Mouse (Mus musculus) midbrain, embryonic 16.5 days (tissue): ENCODE data around the gene Map3k5. TPM values are rescaled to one million over a fixed set of nuclear protein-coding genes. Genes with fewer than 3 reads are reported as not detected.
A peak's percentile ranks its signal among the peaks of the same experiment; 100 is the strongest.

Experiments used
- ATAC-seq: fragments of 200-750 bp; cut with Nextera tagmentation; 2 replicates; pipeline ENCODE4 v1.8.0; 2017; ENCODE audit warnings: moderate TSS enrichment
- H3K27ac ChIP-seq: fragments of 300-500 bp; sonication (generic); 2 replicates; pipeline ENCODE4 v1.5.1; 2014; ENCODE audit warnings: mild to moderate bottlenecking, low read length, mixed read lengths
- H3K27me3 ChIP-seq: fragments of 300-500 bp; sonication (generic); 2 replicates; pipeline ENCODE4 v1.6.1; 2014; ENCODE audit warnings: low read depth, low read length, mixed read lengths; ENCODE audit not compliant: control insufficient read depth, insufficient read depth
- H3K36me3 ChIP-seq: fragments of 300-500 bp; sonication (generic); 2 replicates; pipeline ENCODE4 v1.6.1; 2014; ENCODE audit warnings: mild to moderate bottlenecking, low read length, moderate library complexity, mixed read lengths; ENCODE audit not compliant: control insufficient read depth, insufficient read depth
- H3K4me1 ChIP-seq: fragments of 300-500 bp; sonication (generic); 2 replicates; pipeline ENCODE4 v1.6.1; 2014; ENCODE audit warnings: mild to moderate bottlenecking, low read length, mixed read lengths; ENCODE audit not compliant: control insufficient read depth, insufficient read depth
- H3K4me2 ChIP-seq: fragments of 300-500 bp; sonication (generic); 2 replicates; pipeline ENCODE4 v1.6.1; 2014; ENCODE audit warnings: mild to moderate bottlenecking, low read length, mixed read lengths
- H3K4me3 ChIP-seq: fragments of 300-500 bp; sonication (generic); 2 replicates; pipeline ENCODE4 v1.5.1; 2014; ENCODE audit warnings: low read depth, mild to moderate bottlenecking, low read length, moderate library complexity, mixed read lengths
- H3K9ac ChIP-seq: fragments of 300-500 bp; sonication (generic); 2 replicates; pipeline ENCODE4 v1.6.1; 2014; ENCODE audit warnings: low read depth, low read length, mixed read lengths
- H3K9me3 ChIP-seq: fragments of 300-500 bp; sonication (generic); replicated peaks from 2 replicates; pipeline ENCODE4 v1.6.1; 2014; ENCODE audit warnings: mild to moderate bottlenecking, low read length, mixed read lengths; ENCODE audit not compliant: control insufficient read depth, poor library complexity, severe bottlenecking
- WGBS: fragments of 180-500 bp; shearing (Covaris S2); extraction: QIAGEN DNeasy Blood & Tissue Kit; methylation state at CpG from one replicate; pipeline ENCODE4 v1.1.7; 2014; 5-methylcytosine and 5-hydroxymethylcytosine counted together
- polyA plus RNA-seq: library from polyadenylated mRNA; unstranded; fragments of >200 nt; fragmentation: Nextera tagmentation; extraction: Ambion mirVana; gene quantifications from 2 replicates; pipeline ENCODE4 v1.2.1, GENCODE M21; 2015

Gene Map3k5
- polyA plus RNA-seq, 1 experiment from 2014 or later: 1.2 TPM

DNA sequence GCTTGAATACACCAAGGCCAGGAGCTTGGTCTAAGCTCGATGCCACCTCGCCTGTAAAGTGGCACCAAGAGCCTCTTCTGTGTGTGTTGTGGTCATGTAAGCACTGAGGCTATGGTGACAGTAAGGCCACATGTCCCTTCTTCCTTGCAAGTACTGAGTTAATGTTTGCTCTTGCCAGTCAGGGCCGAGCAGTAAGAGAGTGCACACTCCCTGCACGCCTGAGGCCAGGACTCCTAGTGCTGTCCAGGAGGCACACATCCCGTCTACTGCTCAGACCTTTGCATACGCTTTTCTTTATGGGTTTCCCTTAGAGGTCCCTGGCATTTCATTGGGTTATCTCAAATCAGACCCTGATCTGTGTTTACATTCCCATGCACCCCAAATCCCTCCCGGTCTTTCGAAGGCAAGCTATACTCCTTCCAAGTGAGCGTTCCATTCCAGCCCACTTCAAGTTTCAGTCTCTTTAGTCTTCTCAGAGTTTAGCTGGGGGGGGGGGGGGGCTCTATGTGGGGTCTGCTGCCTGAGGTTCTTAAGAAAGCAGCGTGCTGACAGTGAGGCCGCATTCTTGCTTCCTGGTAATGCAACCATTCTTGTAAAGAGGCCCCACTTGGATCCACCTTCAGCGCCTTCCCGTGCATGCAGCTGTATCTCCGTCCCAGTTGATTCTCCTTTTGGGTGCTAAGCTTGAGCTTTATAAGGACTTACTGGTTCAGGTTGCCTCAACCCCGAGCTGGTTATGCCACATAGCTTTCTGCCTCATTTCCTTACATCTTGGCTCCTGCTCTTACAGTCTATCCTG is 87.6 kb downstream of the Map3k5 start:
- 79% methylated on average over 15 of the region's 15 CpGs for WGBS

GRCm38 (mm10) chr10:20022608-20023340 is 88.5 kb downstream of the Map3k5 start:
- Histone ChIP-seq H3K9me3 (no peaks in the 10 kb centered on the region), H3K9ac (peak overlapping the region; percentile 11; the same call in 1 of the 2 replicates), H3K4me3 (no peak overlapping the region), H3K27me3 (no peaks in the 10 kb centered on the region), H3K27ac (no peak overlapping the region), H3K36me3 (no peaks in the 10 kb centered on the region), H3K4me2 (no peak overlapping the region), H3K4me1 (peaks cover 4% of the 10 kb centered on the region; the same call in 1 of the 2 replicates)
- peak; percentile 38; the same call in 1 of the 2 replicates for ATAC-seq
- WGBS: 52% methylated on average over 10 of the region's 10 CpGs

More for the DNA sequence above, 87.6 kb downstream of the Map3k5 start:
- H3K9ac ChIP-seq: no peak overlapping the region
- ATAC-seq: no peak
- no peak overlapping the region for H3K27ac ChIP-seq
- no peaks in the 10 kb centered on the region for H3K27me3 ChIP-seq
- H3K9me3 ChIP-seq: no peaks in the 10 kb centered on the region
- no peaks in the 10 kb centered on the region for H3K36me3 ChIP-seq
- no peak overlapping the region for H3K4me2 ChIP-seq
- no peak overlapping the region for H3K4me3 ChIP-seq
- H3K4me1 ChIP-seq: peaks cover 4% of the 10 kb centered on the region; the same call in 1 of the 2 replicates

- WGBS: 69% methylated on average over 10 of the region's 10 CpGs
- Histone ChIP-seq H3K9ac (no peak overlapping the region), H3K4me2 (no peak overlapping the region), H3K4me1 (peaks cover 4% of the 10 kb centered on the region; the same call in 1 of the 2 replicates), H3K27me3 (no peaks in the 10 kb centered on the region), H3K27ac (no peak overlapping the region), H3K36me3 (no peaks in the 10 kb centered on the region), H3K9me3 (no peaks in the 10 kb centered on the region), H3K4me3 (no peak overlapping the region)
- no peak; the same call in 1 of the 2 replicates for ATAC-seq
These were observed 89.3 kb downstream of the Map3k5 start for GRCm38 (mm10) chr10:20023524-20023923.

GRCm38 (mm10) chr10:20024891-20025290 is 90.6 kb downstream of the Map3k5 start:
- Histone ChIP-seq H3K4me2 (no peak overlapping the region), H3K4me3 (no peak overlapping the region), H3K36me3 (no peaks in the 10 kb centered on the region), H3K9ac (no peak overlapping the region), H3K27ac (no peak overlapping the region), H3K27me3 (no peaks in the 10 kb centered on the region), H3K4me1 (peaks cover 4% of the 10 kb centered on the region; the same call in 1 of the 2 replicates), H3K9me3 (no peaks in the 10 kb centered on the region)
- 96% methylated on average over 10 of the region's 10 CpGs for WGBS
- no peak for ATAC-seq

- Histone ChIP-seq H3K27ac (no peak overlapping the region), H3K4me2 (no peak overlapping the region), H3K9me3 (no peaks in the 10 kb centered on the region), H3K4me3 (no peak overlapping the region), H3K4me1 (peaks cover 4% of the 10 kb centered on the region; the same call in 1 of the 2 replicates), H3K9ac (no peak overlapping the region), H3K27me3 (no peaks in the 10 kb centered on the region), H3K36me3 (no peaks in the 10 kb centered on the region)
- 88% methylated on average over 12 of the region's 12 CpGs for WGBS
- ATAC-seq: no peak
These were observed 91.7 kb downstream of the Map3k5 start for GRCm38 (mm10) chr10:20025781-20026520.

DNA sequence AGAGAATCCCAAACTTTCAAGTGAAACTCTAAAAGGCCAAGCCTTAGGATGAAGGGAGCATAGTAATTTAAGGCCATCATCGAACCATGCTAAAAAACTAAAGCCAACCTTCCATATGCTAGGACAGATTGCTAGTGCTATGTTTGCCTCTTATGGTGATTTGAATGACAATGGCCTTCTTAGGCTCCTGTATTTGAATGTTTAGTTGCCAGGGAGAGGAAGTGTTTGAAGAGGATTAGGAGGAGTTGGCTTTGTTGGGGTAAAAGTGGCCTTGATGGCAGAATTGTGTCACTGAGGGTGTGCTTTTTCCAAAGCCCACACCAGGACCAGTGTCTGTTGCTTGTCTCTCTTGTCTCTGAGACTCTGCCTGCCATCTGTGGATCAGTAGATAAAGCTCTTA is 96.4 kb downstream of the Map3k5 start:
- Histone ChIP-seq H3K4me1 (no peaks in the 10 kb centered on the region), H3K27me3 (no peaks in the 10 kb centered on the region), H3K4me3 (no peak overlapping the region), H3K9ac (no peak overlapping the region), H3K9me3 (no peaks in the 10 kb centered on the region), H3K36me3 (no peaks in the 10 kb centered on the region), H3K4me2 (no peak overlapping the region), H3K27ac (no peak overlapping the region)
- ATAC-seq: no peak
- WGBS: 53% methylated on average over 1 of the region's 1 CpGs

DNA sequence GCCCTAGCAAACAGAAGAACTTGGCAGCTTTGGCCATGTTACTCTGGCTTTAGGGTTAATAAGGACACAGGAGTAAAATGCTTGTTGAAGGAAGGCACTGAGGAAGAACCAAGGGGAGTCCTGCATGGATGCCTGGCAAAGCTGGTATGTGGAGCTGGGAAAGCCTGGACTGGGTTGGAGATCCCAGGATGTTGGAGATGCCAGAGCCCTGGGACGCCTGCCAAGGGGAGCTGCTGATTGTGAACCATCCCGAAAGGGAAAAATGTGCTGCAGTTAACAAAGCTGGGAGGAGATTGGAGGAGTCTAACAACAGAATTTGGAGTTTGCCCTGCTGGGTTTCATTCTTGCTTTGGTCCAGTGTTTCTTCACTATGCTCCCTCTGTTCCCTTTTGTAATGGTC is 97.7 kb downstream of the Map3k5 start:
- Histone ChIP-seq H3K27me3 (no peaks in the 10 kb centered on the region), H3K4me3 (no peak overlapping the region), H3K9ac (no peak overlapping the region), H3K4me1 (no peaks in the 10 kb centered on the region), H3K27ac (no peak overlapping the region), H3K9me3 (no peaks in the 10 kb centered on the region), H3K4me2 (no peak overlapping the region), H3K36me3 (no peaks in the 10 kb centered on the region)
- no peak for ATAC-seq
- WGBS: 81% methylated on average over 2 of the region's 2 CpGs

DNA sequence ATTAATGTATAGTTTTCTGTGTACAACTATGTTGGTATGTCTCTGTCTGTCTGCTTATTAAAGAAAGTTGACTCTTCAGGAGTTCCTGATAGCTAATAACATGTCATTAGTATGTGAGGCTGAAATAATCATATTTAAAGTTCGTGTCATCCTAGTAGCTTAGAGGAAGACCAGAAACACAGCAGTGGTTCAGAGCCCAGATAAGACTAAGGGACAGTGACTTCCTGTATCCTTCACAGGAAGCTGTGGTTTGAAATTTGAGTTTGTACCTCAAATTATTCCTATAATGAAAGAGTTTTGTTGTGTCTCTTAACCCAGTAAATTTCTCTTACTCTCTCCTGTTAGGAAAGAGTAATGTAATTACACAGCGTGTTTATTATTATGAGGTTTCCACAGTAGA is 102.1 kb downstream of the Map3k5 start:
- no peaks in the 10 kb centered on the region for H3K4me1 ChIP-seq
- no peak overlapping the region for H3K4me3 ChIP-seq

More for the DNA sequence above, 102.1 kb downstream of the Map3k5 start:
- H3K27ac ChIP-seq: no peak overlapping the region
- H3K4me2 ChIP-seq: no peak overlapping the region
- H3K36me3 ChIP-seq: no peaks in the 10 kb centered on the region
- ATAC-seq: no peak
- no peak overlapping the region for H3K9ac ChIP-seq
- 85% methylated on average over 2 of the region's 2 CpGs for WGBS
- no peaks in the 10 kb centered on the region for H3K9me3 ChIP-seq
- no peaks in the 10 kb centered on the region for H3K27me3 ChIP-seq
